Comparison of ENCODE assay signal across 12 mouse cellular contexts in genomic region chr4:140714586-140714985, GRCm38 (mm10). TPM values are rescaled to one million over a fixed set of nuclear protein-coding genes. Genes with fewer than 3 reads are reported as not detected.
A peak's percentile ranks its signal among the peaks of the same experiment; 100 is the strongest.
DNase-seq lines count a peak whose midpoint lies in the region; ATAC-seq and TF ChIP-seq lines count a peak whose summit lies in the region.
"Had no signal": no experiment of that assay in that cellular context is flagged by ENCODE, and none has a peak within 500 bp of the region (broad histone marks: within the 10 kb centered on the region; RNA-seq: fewer than 3 reads in every experiment).

No protein-coding gene starts in this region.

- 86% methylated on average over 5 of the region's 5 CpGs for WGBS in forebrain, embryonic 12.5 days
- 82% methylated on average over 5 of the region's 5 CpGs for WGBS in forebrain, embryonic 14.5 days
- WGBS in hindbrain, embryonic 10.5 days: 89% methylated on average over 5 of the region's 5 CpGs
- 91% methylated on average over 5 of the region's 5 CpGs for WGBS in hindbrain, embryonic 11.5 days
- 85% methylated on average over 5 of the region's 5 CpGs for WGBS in neural tube, embryonic 13.5 days
- 46% methylated on average over 5 of the region's 5 CpGs for WGBS in olfactory bulb, adult 2 months

- no peaks in the 10 kb centered on the region for H3K27me3 ChIP-seq in forebrain, embryonic 12.5 days
- no peaks in the 10 kb centered on the region for H3K27me3 ChIP-seq in forebrain, embryonic 14.5 days (replicated peaks; ENCODE audit: control insufficient read depth, insufficient read depth, low read length)
- H3K27me3 ChIP-seq in hindbrain, embryonic 10.5 days (ENCODE audit: insufficient read depth, poor library complexity, severe bottlenecking): no peaks in the 10 kb centered on the region
- no peaks in the 10 kb centered on the region for H3K27me3 ChIP-seq in hindbrain, embryonic 11.5 days (ENCODE audit: control insufficient read depth, insufficient read depth, low read length)
- no peaks in the 10 kb centered on the region for H3K27me3 ChIP-seq in neural tube, embryonic 13.5 days
- H3K27me3 ChIP-seq: embryonic facial prominence, embryonic 13.5 days; liver, embryonic 15.5 days; neural tube, embryonic 12.5 days had no signal

- H3K4me1 ChIP-seq in forebrain, embryonic 12.5 days: peaks cover 29% of the 10 kb centered on the region
- 0 out of 2 replicates have a peak, but pooled peaks cover 3% of the 10 kb centered on the region for H3K4me1 ChIP-seq in forebrain, embryonic 14.5 days (ENCODE audit: control insufficient read depth, insufficient read depth, low read length)
- peaks cover 38% of the 10 kb centered on the region for H3K4me1 ChIP-seq in hindbrain, embryonic 10.5 days (replicated peaks)
- 0 out of 2 replicates have a peak, but pooled peaks cover 6% of the 10 kb centered on the region for H3K4me1 ChIP-seq in hindbrain, embryonic 11.5 days (replicated peaks; ENCODE audit: control insufficient read depth, insufficient read depth, low read length)
- peaks cover 37% of the 10 kb centered on the region for H3K4me1 ChIP-seq in neural tube, embryonic 13.5 days (replicated peaks)
- peaks cover 40% of the 10 kb centered on the region for H3K4me1 ChIP-seq in olfactory bulb, adult 2 months (ENCODE audit: control insufficient read depth, insufficient read depth, low read length)

- no peaks in the 10 kb centered on the region for H3K9me3 ChIP-seq in forebrain, embryonic 12.5 days
- H3K9me3 ChIP-seq in forebrain, embryonic 14.5 days (replicated peaks; ENCODE audit: control insufficient read depth, low read length): no peaks in the 10 kb centered on the region
- no peaks in the 10 kb centered on the region for H3K9me3 ChIP-seq in hindbrain, embryonic 10.5 days
- H3K9me3 ChIP-seq in hindbrain, embryonic 11.5 days (ENCODE audit: control insufficient read depth, low read length): no peaks in the 10 kb centered on the region
- H3K9me3 ChIP-seq in neural tube, embryonic 13.5 days: no peaks in the 10 kb centered on the region
- H3K9me3 ChIP-seq: embryonic facial prominence, embryonic 13.5 days; liver, embryonic 15.5 days; neural tube, embryonic 12.5 days had no signal

- TF ChIP-seq POLR2A in olfactory bulb, adult 2 months (IDR thresholded peaks at IDR 0.05; ENCODE audit: insufficient read depth, low read depth, low read length): no peak

- 0 out of 2 replicates have a peak overlapping the region, but pooled peaks have one; percentile 71 for H3K27ac ChIP-seq in forebrain, embryonic 12.5 days
- H3K27ac ChIP-seq in forebrain, embryonic 14.5 days (ENCODE audit: low read depth, low read length): no peak overlapping the region
- H3K27ac ChIP-seq in hindbrain, embryonic 10.5 days: peak overlapping the region; percentile 69; the same call in 1 of the 2 replicates
- no peak overlapping the region for H3K27ac ChIP-seq in hindbrain, embryonic 11.5 days (ENCODE audit: low read depth, low read length)
- peak overlapping the region; percentile 72 for H3K27ac ChIP-seq in neural tube, embryonic 13.5 days (replicated peaks)
- peak overlapping the region; percentile 84 for H3K27ac ChIP-seq in olfactory bulb, adult 2 months (ENCODE audit: insufficient read depth, low read depth, low read length)
- H3K27ac ChIP-seq: embryonic facial prominence, embryonic 13.5 days; liver, embryonic 15.5 days; neural tube, embryonic 12.5 days had no signal

- no peak overlapping the region for H3K4me2 ChIP-seq in forebrain, embryonic 12.5 days
- H3K4me2 ChIP-seq in forebrain, embryonic 14.5 days (ENCODE audit: low read length): no peak overlapping the region
- no peak overlapping the region for H3K4me2 ChIP-seq in hindbrain, embryonic 11.5 days (replicated peaks; ENCODE audit: low read depth, low read length)
- H3K4me2 ChIP-seq in neural tube, embryonic 13.5 days: no peak overlapping the region
- H3K4me2 ChIP-seq: embryonic facial prominence, embryonic 13.5 days; liver, embryonic 15.5 days; neural tube, embryonic 12.5 days had no signal

- no peak overlapping the region for H3K4me3 ChIP-seq in forebrain, embryonic 12.5 days (replicated peaks)
- no peak overlapping the region for H3K4me3 ChIP-seq in forebrain, embryonic 14.5 days (ENCODE audit: low read depth, low read length)
- no peak overlapping the region for H3K4me3 ChIP-seq in hindbrain, embryonic 10.5 days
- no peak overlapping the region for H3K4me3 ChIP-seq in hindbrain, embryonic 11.5 days (ENCODE audit: low read depth, low read length)
- no peak overlapping the region for H3K4me3 ChIP-seq in neural tube, embryonic 13.5 days
- peak overlapping the region; percentile 8; the same call in 1 of the 2 replicates for H3K4me3 ChIP-seq in olfactory bulb, adult 2 months (ENCODE audit: insufficient read depth, low read depth, low read length)
- H3K4me3 ChIP-seq: embryonic facial prominence, embryonic 13.5 days; liver, embryonic 15.5 days; neural tube, embryonic 12.5 days had no signal

- DNase-seq in forebrain, embryonic 14.5 days (ENCODE audit: low spot score): no peak
- DNase-seq in hindbrain, embryonic 10.5 days (ENCODE audit: low spot score): no peak
- no peak for DNase-seq in hindbrain, embryonic 11.5 days (ENCODE audit: low spot score)
- no peak for DNase-seq in neural tube, embryonic 10.5 days (ENCODE audit: extremely low spot score, low spot score)
- DNase-seq in thymus, postnatal 10 days (ENCODE audit: low spot score in 2 of 2): no peak

- H3K9ac ChIP-seq in forebrain, embryonic 12.5 days: no peak overlapping the region
- H3K9ac ChIP-seq in forebrain, embryonic 14.5 days (ENCODE audit: low read length): no peak overlapping the region
- no peak overlapping the region for H3K9ac ChIP-seq in hindbrain, embryonic 11.5 days (ENCODE audit: low read depth, low read length)
- H3K9ac ChIP-seq in neural tube, embryonic 13.5 days: no peak overlapping the region
- H3K9ac ChIP-seq: embryonic facial prominence, embryonic 13.5 days; liver, embryonic 15.5 days; neural tube, embryonic 12.5 days had no signal

- no peak for TF ChIP-seq CTCF in olfactory bulb, adult 2 months (IDR thresholded peaks at IDR 0.05; ENCODE audit: insufficient read depth, low read depth, low read length)

- ATAC-seq in forebrain, embryonic 12.5 days (ENCODE audit: low FRiP score): no peak
- no peak for ATAC-seq in forebrain, embryonic 14.5 days
- ATAC-seq in hindbrain, embryonic 11.5 days (ENCODE audit: low FRiP score): no peak
- ATAC-seq in neural tube, embryonic 13.5 days (ENCODE audit: low read depth): no peak; the same call in 1 of the 2 replicates

- H3K36me3 ChIP-seq in forebrain, embryonic 12.5 days (replicated peaks): peaks cover 97% of the 10 kb centered on the region
- peaks cover 99% of the 10 kb centered on the region for H3K36me3 ChIP-seq in forebrain, embryonic 14.5 days (ENCODE audit: control insufficient read depth, insufficient read depth, low read length)
- peaks cover 99% of the 10 kb centered on the region for H3K36me3 ChIP-seq in hindbrain, embryonic 10.5 days
- H3K36me3 ChIP-seq in hindbrain, embryonic 11.5 days (ENCODE audit: control insufficient read depth, insufficient read depth, low read length): peaks cover 52% of the 10 kb centered on the region
- peaks cover 95% of the 10 kb centered on the region for H3K36me3 ChIP-seq in neural tube, embryonic 13.5 days

RNA-seq across cellular contexts. Expression of gene Rcc2, which starts 14.2 kb away (rescaled TPM):
- 45.9 and 81.3 TPM in 2 replicates for polyA plus RNA-seq in forebrain, embryonic 12.5 days (2016; fragmentation: Nextera tagmentation; extraction: Ambion mirVana)
- polyA plus RNA-seq in forebrain, embryonic 14.5 days (2014; fragmentation: Nextera tagmentation; extraction: Ambion mirVana): 23.1 and 32.8 TPM in 2 replicates
- polyA plus RNA-seq in hindbrain, embryonic 10.5 days (2016; fragmentation: Nextera tagmentation; extraction: Ambion mirVana): 33.9 and 37.5 TPM in 2 replicates
- 44.3 and 59.6 TPM in 2 replicates for polyA plus RNA-seq in hindbrain, embryonic 11.5 days (2014; fragmentation: Nextera tagmentation; extraction: Ambion mirVana)
- polyA plus RNA-seq in neural tube, embryonic 13.5 days (2015; fragmentation: Nextera tagmentation; extraction: Ambion mirVana): 23.4 and 30.7 TPM in 2 replicates
- not detected in 2 replicates for polyA plus RNA-seq in olfactory bulb, adult 2 months (2012; ENCODE audit: insufficient read depth, insufficient read length, low replicate concordance, missing spikeins)

RNA-seq across cellular contexts. Expression of gene Padi6, which starts 27.9 kb away (rescaled TPM):
- not detected in 2 replicates for polyA plus RNA-seq in forebrain, embryonic 12.5 days (2016; fragmentation: Nextera tagmentation; extraction: Ambion mirVana)
- polyA plus RNA-seq in forebrain, embryonic 14.5 days (2014; fragmentation: Nextera tagmentation; extraction: Ambion mirVana): not detected in 2 replicates
- polyA plus RNA-seq in hindbrain, embryonic 10.5 days (2016; fragmentation: Nextera tagmentation; extraction: Ambion mirVana): 0.06 TPM in 1 of 2 replicates, not detected in the other
- polyA plus RNA-seq in hindbrain, embryonic 11.5 days (2014; fragmentation: Nextera tagmentation; extraction: Ambion mirVana): 0.13 TPM in 1 of 2 replicates, not detected in the other
- polyA plus RNA-seq in neural tube, embryonic 13.5 days (2015; fragmentation: Nextera tagmentation; extraction: Ambion mirVana): not detected in 2 replicates
- polyA plus RNA-seq in olfactory bulb, adult 2 months (2012; ENCODE audit: insufficient read depth, insufficient read length, low replicate concordance, missing spikeins): not detected in 2 replicates
- polyA plus RNA-seq: embryonic facial prominence, embryonic 13.5 days; kidney, adult 2 months; liver, embryonic 15.5 days; neural tube, embryonic 12.5 days had no signal

RNA-seq across cellular contexts. Expression of gene Arhgef10l, which starts 48.8 kb away (rescaled TPM):
- 26.1 and 31.1 TPM in 2 replicates for polyA plus RNA-seq in forebrain, embryonic 12.5 days (2016; fragmentation: Nextera tagmentation; extraction: Ambion mirVana)
- 15.0 and 17.7 TPM in 2 replicates for polyA plus RNA-seq in forebrain, embryonic 14.5 days (2014; fragmentation: Nextera tagmentation; extraction: Ambion mirVana)
- 23.7 and 32.3 TPM in 2 replicates for polyA plus RNA-seq in hindbrain, embryonic 10.5 days (2016; fragmentation: Nextera tagmentation; extraction: Ambion mirVana)
- 13.8 and 14.5 TPM in 2 replicates for polyA plus RNA-seq in hindbrain, embryonic 11.5 days (2014; fragmentation: Nextera tagmentation; extraction: Ambion mirVana)
- 28.6 and 28.8 TPM in 2 replicates for polyA plus RNA-seq in neural tube, embryonic 13.5 days (2015; fragmentation: Nextera tagmentation; extraction: Ambion mirVana)
- not detected in 2 replicates for polyA plus RNA-seq in olfactory bulb, adult 2 months (2012; ENCODE audit: insufficient read depth, insufficient read length, low replicate concordance, missing spikeins)

RNA-seq across cellular contexts. Expression of gene Padi4, which starts 59.5 kb away (rescaled TPM):
- 0.90 and 1.8 TPM in 2 replicates for polyA plus RNA-seq in forebrain, embryonic 12.5 days (2016; fragmentation: Nextera tagmentation; extraction: Ambion mirVana)
- polyA plus RNA-seq in forebrain, embryonic 14.5 days (2014; fragmentation: Nextera tagmentation; extraction: Ambion mirVana): not detected in 2 replicates
- 0.35 and 0.51 TPM in 2 replicates for polyA plus RNA-seq in hindbrain, embryonic 10.5 days (2016; fragmentation: Nextera tagmentation; extraction: Ambion mirVana)
- 0.25 and 0.37 TPM in 2 replicates for polyA plus RNA-seq in hindbrain, embryonic 11.5 days (2014; fragmentation: Nextera tagmentation; extraction: Ambion mirVana)
- polyA plus RNA-seq in neural tube, embryonic 13.5 days (2015; fragmentation: Nextera tagmentation; extraction: Ambion mirVana): 0.08 and 0.12 TPM in 2 replicates
- polyA plus RNA-seq in olfactory bulb, adult 2 months (2012; ENCODE audit: insufficient read depth, insufficient read length, low replicate concordance, missing spikeins): not detected in 2 replicates
- polyA plus RNA-seq: embryonic facial prominence, embryonic 13.5 days had no signal

Comparison
In these comparisons a context has a peak if more than half of its experiments do, and no peak if none do; other contexts are left out.
1. H3K27ac ChIP-seq: peak in forebrain, embryonic 12.5 days (single experiment), hindbrain, embryonic 10.5 days (single experiment), neural tube, embryonic 13.5 days (single experiment) and olfactory bulb, adult 2 months (single experiment); none in forebrain, embryonic 14.5 days (single experiment) and hindbrain, embryonic 11.5 days (single experiment).
2. RNA of gene Arhgef10l, which starts 48.8 kb away (polyA plus RNA-seq): 23.7 to 32.3 TPM in hindbrain, embryonic 10.5 days, 28.6 to 28.8 TPM in neural tube, embryonic 13.5 days, 26.1 to 31.1 TPM in forebrain, embryonic 12.5 days, 15.0 to 17.7 TPM in forebrain, embryonic 14.5 days and 13.8 to 14.5 TPM in hindbrain, embryonic 11.5 days; not detected in olfactory bulb, adult 2 months; every median in the first group is over 10 times any median in the second.